Mouse (Mus musculus) megakaryocyte, embryonic 14.5 days (primary cell): Measurements from ENCODE around the gene Hpcal1.

Source experiments
- FLI1 ChIP-seq: IDR thresholded peaks from 2 replicates; pipeline ENCODE4 v1.6.1; 2012; ENCODE audit warnings: low read length, inconsistent platforms, mixed read lengths
- GATA1 ChIP-seq: IDR thresholded peaks from 3 replicates; pipeline ENCODE4 v1.6.1; 2012; ENCODE audit warnings: mixed read lengths, low read length, inconsistent platforms, borderline replicate concordance

DNA sequence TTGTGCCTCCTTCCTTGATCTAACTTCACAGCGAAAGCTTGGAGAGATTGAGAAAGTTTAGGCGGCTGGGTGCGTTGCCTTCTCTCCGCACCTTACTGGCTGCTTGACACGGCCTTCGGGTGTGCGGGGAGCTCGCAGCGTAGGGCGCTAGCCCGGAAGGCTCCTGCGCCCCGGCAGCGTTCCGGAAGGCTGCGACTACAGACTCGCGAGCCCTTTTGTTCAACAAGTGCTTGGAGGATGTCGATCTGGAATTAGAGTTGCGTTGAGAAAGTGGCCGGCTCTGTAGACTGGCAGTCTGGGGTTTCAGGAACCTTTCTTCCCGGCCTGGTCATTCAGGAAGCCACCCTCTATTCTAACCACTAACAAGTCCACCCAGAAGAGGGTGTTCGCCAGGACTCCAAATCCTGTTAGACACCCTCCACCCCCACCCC is 1.2 kb downstream of the Hpcal1 start:
- no peak for TF ChIP-seq GATA1
- no peak for TF ChIP-seq FLI1
